Mouse (Mus musculus): Measurements from ENCODE around the gene Atp8b2. TPM values are rescaled to one million over a fixed set of nuclear protein-coding genes. Genes with fewer than 3 reads are reported as not detected.

Atp8b2 gene
- polyA plus RNA-seq, 1 experiment from 2014 or later: 5.0 TPM

- Histone ChIP-seq H3K36me3 (ENCODE audit: control insufficient read depth, insufficient read depth, low read length) (no peaks in the 10 kb centered on the region), H3K27me3 (ENCODE audit: control insufficient read depth, insufficient read depth, low read length) (no peaks in the 10 kb centered on the region), H3K4me3 (ENCODE audit: low read depth, low read length) (no peak overlapping the region), H3K9ac (ENCODE audit: low read length) (no peak overlapping the region; the same call in 1 of the 2 replicates), H3K9me3 (ENCODE audit: control insufficient read depth, low read length) (no peaks in the 10 kb centered on the region), H3K27ac (replicated peaks) (no peak overlapping the region), H3K4me2 (replicated peaks; ENCODE audit: low read depth) (no peak overlapping the region), H3K4me1 (replicated peaks; ENCODE audit: control insufficient read depth, insufficient read depth) (no peaks in the 10 kb centered on the region)
- WGBS: 72% methylated on average over 3 of the region's 3 CpGs
- ATAC-seq (ENCODE audit: low FRiP score, low TSS enrichment): no peak
- DNase-seq (ENCODE audit: low spot score): no peak
- TF ChIP-seq EP300 (optimal IDR thresholded peaks at IDR 0.05) (no peak), CTCF (IDR thresholded peaks at IDR 0.05; ENCODE audit: low read depth) (no peak)
These were observed 52.1 kb downstream of the Atp8b2 start for GRCm38 (mm10) chr3:89911207-89911606.

- DNase-seq (ENCODE audit: low spot score) (no peak), ATAC-seq (ENCODE audit: low FRiP score, low TSS enrichment) (no peak)
- no peaks in the 10 kb centered on the region for H3K27me3 ChIP-seq (ENCODE audit: control insufficient read depth, insufficient read depth, low read length)
- no peak overlapping the region for H3K9ac ChIP-seq (ENCODE audit: low read length)
- H3K4me3 ChIP-seq (ENCODE audit: low read depth, low read length): no peak overlapping the region
- TF ChIP-seq EP300 (optimal IDR thresholded peaks at IDR 0.05) (no peak), CTCF (IDR thresholded peaks at IDR 0.05; ENCODE audit: low read depth) (no peak)
- H3K9me3 ChIP-seq (ENCODE audit: control insufficient read depth, low read length): no peaks in the 10 kb centered on the region
- H3K27ac ChIP-seq (replicated peaks): no peak overlapping the region
- WGBS: 48% methylated on average over 5 of the region's 5 CpGs
- no peak overlapping the region for H3K4me2 ChIP-seq (replicated peaks; ENCODE audit: low read depth)
- H3K4me1 ChIP-seq (replicated peaks; ENCODE audit: control insufficient read depth, insufficient read depth): no peaks in the 10 kb centered on the region
- no peaks in the 10 kb centered on the region for H3K36me3 ChIP-seq (ENCODE audit: control insufficient read depth, insufficient read depth, low read length)
These were observed 53.4 kb downstream of the Atp8b2 start for GRCm38 (mm10) chr3:89909703-89910542.

GRCm38 (mm10) chr3:89908836-89909235 lies 54.5 kb downstream of the Atp8b2 start:
- 79% methylated on average over 6 of the region's 6 CpGs for WGBS
- Histone ChIP-seq H3K9me3 (ENCODE audit: control insufficient read depth, low read length) (no peaks in the 10 kb centered on the region), H3K4me3 (ENCODE audit: low read depth, low read length) (no peak overlapping the region), H3K4me1 (replicated peaks; ENCODE audit: control insufficient read depth, insufficient read depth) (no peaks in the 10 kb centered on the region), H3K27ac (replicated peaks) (no peak overlapping the region), H3K4me2 (replicated peaks; ENCODE audit: low read depth) (no peak overlapping the region), H3K27me3 (ENCODE audit: control insufficient read depth, insufficient read depth, low read length) (no peaks in the 10 kb centered on the region), H3K36me3 (ENCODE audit: control insufficient read depth, insufficient read depth, low read length) (no peaks in the 10 kb centered on the region), H3K9ac (ENCODE audit: low read length) (no peak overlapping the region)
- DNase-seq (ENCODE audit: low spot score) (no peak), ATAC-seq (ENCODE audit: low FRiP score, low TSS enrichment) (no peak)
- TF ChIP-seq EP300 (optimal IDR thresholded peaks at IDR 0.05): no peak
- TF ChIP-seq CTCF (IDR thresholded peaks at IDR 0.05; ENCODE audit: low read depth): no peak

- no peaks in the 10 kb centered on the region for H3K9me3 ChIP-seq (ENCODE audit: control insufficient read depth, low read length)
- no peak overlapping the region for H3K9ac ChIP-seq (ENCODE audit: low read length)
- H3K27me3 ChIP-seq (ENCODE audit: control insufficient read depth, insufficient read depth, low read length): no peaks in the 10 kb centered on the region
- ATAC-seq (ENCODE audit: low FRiP score, low TSS enrichment) (no peak), DNase-seq (ENCODE audit: low spot score) (no peak)
- TF ChIP-seq EP300 (optimal IDR thresholded peaks at IDR 0.05) (no peak), CTCF (IDR thresholded peaks at IDR 0.05; ENCODE audit: low read depth) (no peak)
- H3K36me3 ChIP-seq (ENCODE audit: control insufficient read depth, insufficient read depth, low read length): no peaks in the 10 kb centered on the region
- H3K4me1 ChIP-seq (replicated peaks; ENCODE audit: control insufficient read depth, insufficient read depth): no peaks in the 10 kb centered on the region
- H3K4me3 ChIP-seq (ENCODE audit: low read depth, low read length): no peak overlapping the region
- H3K4me2 ChIP-seq (replicated peaks; ENCODE audit: low read depth): no peak overlapping the region
- WGBS: 70% methylated on average over 3 of the region's 3 CpGs
- H3K27ac ChIP-seq (replicated peaks): no peak overlapping the region
These were observed 55.5 kb downstream of the Atp8b2 start for GRCm38 (mm10) chr3:89907846-89908245.

- Histone ChIP-seq H3K4me3 (ENCODE audit: low read depth, low read length) (no peak overlapping the region), H3K4me2 (replicated peaks; ENCODE audit: low read depth) (no peak overlapping the region), H3K27me3 (ENCODE audit: control insufficient read depth, insufficient read depth, low read length) (no peaks in the 10 kb centered on the region), H3K9me3 (ENCODE audit: control insufficient read depth, low read length) (no peaks in the 10 kb centered on the region), H3K4me1 (replicated peaks; ENCODE audit: control insufficient read depth, insufficient read depth) (peaks cover 14% of the 10 kb centered on the region; the same call in 1 of the 2 replicates), H3K27ac (replicated peaks) (peak overlapping the region; percentile 40; the same call in 1 of the 2 replicates), H3K9ac (ENCODE audit: low read length) (no peak overlapping the region), H3K36me3 (ENCODE audit: control insufficient read depth, insufficient read depth, low read length) (no peaks in the 10 kb centered on the region)
- DNase-seq (ENCODE audit: low spot score) (no peak), ATAC-seq (ENCODE audit: low FRiP score, low TSS enrichment) (no peak)
- TF ChIP-seq EP300 (optimal IDR thresholded peaks at IDR 0.05) (no peak), CTCF (IDR thresholded peaks at IDR 0.05; ENCODE audit: low read depth) (no peak)
- WGBS: 73% methylated on average over 8 of the region's 8 CpGs
These were observed 63.8 kb downstream of the Atp8b2 start for GRCm38 (mm10) chr3:89899511-89899908.

- Histone ChIP-seq H3K9ac (ENCODE audit: low read length) (no peak overlapping the region), H3K27ac (replicated peaks) (peak overlapping the region; percentile 40; the same call in 1 of the 2 replicates), H3K36me3 (ENCODE audit: control insufficient read depth, insufficient read depth, low read length) (no peaks in the 10 kb centered on the region), H3K27me3 (ENCODE audit: control insufficient read depth, insufficient read depth, low read length) (no peaks in the 10 kb centered on the region), H3K4me2 (replicated peaks; ENCODE audit: low read depth) (no peak overlapping the region), H3K4me3 (ENCODE audit: low read depth, low read length) (no peak overlapping the region), H3K9me3 (ENCODE audit: control insufficient read depth, low read length) (no peaks in the 10 kb centered on the region), H3K4me1 (replicated peaks; ENCODE audit: control insufficient read depth, insufficient read depth) (peaks cover 14% of the 10 kb centered on the region; the same call in 1 of the 2 replicates)
- no peak for TF ChIP-seq CTCF (IDR thresholded peaks at IDR 0.05; ENCODE audit: low read depth)
- TF ChIP-seq EP300 (optimal IDR thresholded peaks at IDR 0.05): no peak
- DNase-seq (ENCODE audit: low spot score) (no peak), ATAC-seq (ENCODE audit: low FRiP score, low TSS enrichment) (no peak)
- WGBS: 48% methylated on average over 5 of the region's 5 CpGs
These were observed 64.3 kb downstream of the Atp8b2 start for GRCm38 (mm10) chr3:89898870-89899510.

Data from stomach, postnatal 0 days (tissue).